Comparison of ENCODE assay signal across 23 mouse cellular contexts in genomic region chrX:139652226-139652625, GRCm38 (mm10). TPM values are rescaled to one million over a fixed set of nuclear protein-coding genes. Genes with fewer than 3 reads are reported as not detected.
DNase-seq lines count a peak whose midpoint lies in the region; ATAC-seq and TF ChIP-seq lines count a peak whose summit lies in the region.
"Had no signal": no experiment of that assay in that cellular context is flagged by ENCODE, and none has a peak within 500 bp of the region (broad histone marks: within the 10 kb centered on the region; RNA-seq: fewer than 3 reads in every experiment).

No protein-coding gene starts in this region.

- H3K9ac ChIP-seq in kidney, embryonic 16.5 days (replicated peaks; ENCODE audit: low read length) = no peak overlapping the region
- no peak overlapping the region for H3K9ac ChIP-seq in intestine, embryonic 15.5 days
- no peak overlapping the region for H3K9ac ChIP-seq in kidney, postnatal 0 days (ENCODE audit: low read depth, low read length)
- H3K9ac ChIP-seq: embryonic facial prominence, embryonic 15.5 days; forebrain, embryonic 15.5 days; hindbrain, embryonic 15.5 days; neural tube, embryonic 12.5 days had no signal

- H3K9me3 ChIP-seq in kidney, embryonic 16.5 days (ENCODE audit: low read length) = no peaks in the 10 kb centered on the region
- no peaks in the 10 kb centered on the region for H3K9me3 ChIP-seq in intestine, embryonic 15.5 days
- H3K9me3 ChIP-seq in kidney, postnatal 0 days (replicated peaks; ENCODE audit: low read length) = no peaks in the 10 kb centered on the region
- H3K9me3 ChIP-seq: embryonic facial prominence, embryonic 15.5 days; forebrain, embryonic 15.5 days; hindbrain, embryonic 15.5 days; megakaryocyte, embryonic 14.5 days; neural tube, embryonic 12.5 days had no signal

- no peaks in the 10 kb centered on the region for H3K36me3 ChIP-seq in kidney, embryonic 16.5 days (ENCODE audit: insufficient read depth, low read length)
- H3K36me3 ChIP-seq in intestine, embryonic 15.5 days = no peaks in the 10 kb centered on the region
- H3K36me3 ChIP-seq in kidney, postnatal 0 days (ENCODE audit: insufficient read depth, low read length) = no peaks in the 10 kb centered on the region
- H3K36me3 ChIP-seq: embryonic facial prominence, embryonic 15.5 days; forebrain, embryonic 15.5 days; hindbrain, embryonic 15.5 days; neural tube, embryonic 12.5 days had no signal

- WGBS in kidney, embryonic 16.5 days = 76% methylated on average over 5 of the region's 5 CpGs
- 65% methylated on average over 5 of the region's 5 CpGs for WGBS in intestine, embryonic 15.5 days
- 68% methylated on average over 5 of the region's 5 CpGs for WGBS in kidney, postnatal 0 days
- 37% methylated on average over 5 of the region's 5 CpGs for WGBS in large intestine, adult 2 months

- H3K27me3 ChIP-seq in kidney, embryonic 16.5 days (ENCODE audit: insufficient read depth, low read length) = peaks cover 3% of the 10 kb centered on the region; the same call in 1 of the 2 replicates
- H3K27me3 ChIP-seq in intestine, embryonic 15.5 days (replicated peaks) = no peaks in the 10 kb centered on the region
- no peaks in the 10 kb centered on the region for H3K27me3 ChIP-seq in kidney, postnatal 0 days (ENCODE audit: insufficient read depth, low read length)
- H3K27me3 ChIP-seq: embryonic facial prominence, embryonic 15.5 days; forebrain, embryonic 15.5 days; hindbrain, embryonic 15.5 days; megakaryocyte, embryonic 14.5 days; neural tube, embryonic 12.5 days had no signal

- H3K4me3 ChIP-seq in kidney, embryonic 16.5 days (ENCODE audit: low read length) = no peak overlapping the region
- H3K4me3 ChIP-seq in intestine, embryonic 15.5 days (replicated peaks) = no peak overlapping the region
- H3K4me3 ChIP-seq in kidney, postnatal 0 days (replicated peaks; ENCODE audit: low read depth, low read length) = no peak overlapping the region
- H3K4me3 ChIP-seq: embryonic facial prominence, embryonic 15.5 days; forebrain, embryonic 15.5 days; hindbrain, embryonic 15.5 days; megakaryocyte, embryonic 14.5 days; neural tube, embryonic 12.5 days had no signal

- H3K27ac ChIP-seq in kidney, embryonic 16.5 days (ENCODE audit: low read length) = no peak overlapping the region
- H3K27ac ChIP-seq in intestine, embryonic 15.5 days = no peak overlapping the region
- no peak overlapping the region for H3K27ac ChIP-seq in kidney, postnatal 0 days
- H3K27ac ChIP-seq: embryonic facial prominence, embryonic 15.5 days; forebrain, embryonic 15.5 days; hindbrain, embryonic 15.5 days; neural tube, embryonic 12.5 days had no signal

- H3K4me2 ChIP-seq in kidney, embryonic 16.5 days (replicated peaks; ENCODE audit: low read depth, low read length) = no peak overlapping the region
- no peak overlapping the region for H3K4me2 ChIP-seq in intestine, embryonic 15.5 days (replicated peaks)
- no peak overlapping the region for H3K4me2 ChIP-seq in kidney, postnatal 0 days (ENCODE audit: low read length)
- H3K4me2 ChIP-seq: embryonic facial prominence, embryonic 15.5 days; forebrain, embryonic 15.5 days; heart, embryonic 11.5 days; hindbrain, embryonic 15.5 days; neural tube, embryonic 12.5 days had no signal

- DNase-seq in kidney, adult 8-10 months = peak; percentile 19 to 22
- peak; percentile 8 for DNase-seq in kidney, postnatal 0 days (ENCODE audit: low spot score)
- DNase-seq in large intestine, adult 2 months (ENCODE audit: low read depth, low spot score) = peak; percentile 58
- DNase-seq in spleen, postnatal 14 days (ENCODE audit: low spot score in 2 of 2) = no peak
- no peak for DNase-seq in spleen, postnatal 4 days (ENCODE audit: low spot score in 2 of 2)
- DNase-seq: adrenal gland, postnatal 25 days; cerebellum, adult 8-10 months; cerebellum, postnatal 36 days; gastrocnemius, postnatal 10 days; left cerebral cortex, postnatal 4 days; liver; midbrain, embryonic 14.5 days; retina, postnatal 1 day; thymus, adult 2 months; thymus, postnatal 4 days had no signal

- no peak for ATAC-seq in kidney, embryonic 16.5 days (ENCODE audit: low FRiP score, low TSS enrichment)
- ATAC-seq in intestine, embryonic 15.5 days = peak; percentile 90
- no peak; the same call in 1 of the 2 replicates for ATAC-seq in kidney, postnatal 0 days (replicated peaks; ENCODE audit: low FRiP score, low read depth)
- ATAC-seq: forebrain, embryonic 15.5 days had no signal

- TF ChIP-seq CTCF in kidney, postnatal 0 days (IDR thresholded peaks at IDR 0.05; ENCODE audit: low read depth) = no peak

- no peaks in the 10 kb centered on the region for H3K4me1 ChIP-seq in kidney, embryonic 16.5 days (ENCODE audit: insufficient read depth, low read length)
- no peaks in the 10 kb centered on the region for H3K4me1 ChIP-seq in intestine, embryonic 15.5 days (replicated peaks)
- no peaks in the 10 kb centered on the region for H3K4me1 ChIP-seq in kidney, postnatal 0 days (replicated peaks; ENCODE audit: insufficient read depth, low read length)
- H3K4me1 ChIP-seq: embryonic facial prominence, embryonic 15.5 days; forebrain, embryonic 15.5 days; hindbrain, embryonic 15.5 days; neural tube, embryonic 12.5 days had no signal

RNA-seq across cellular contexts. Expression of gene Tbc1d8b, which starts 32.6 kb away (rescaled TPM):
- polyA plus RNA-seq in kidney, embryonic 16.5 days (2015; fragmentation: Nextera tagmentation; extraction: Ambion mirVana) = 2.3 and 2.9 TPM in 2 replicates
- 3.0 and 3.4 TPM in 2 replicates for polyA plus RNA-seq in intestine, embryonic 15.5 days (2015; fragmentation: Nextera tagmentation; extraction: Ambion mirVana)
- 1.7 and 2.1 TPM in 2 replicates for polyA plus RNA-seq in kidney, postnatal 0 days (2015; fragmentation: Nextera tagmentation; extraction: Ambion mirVana)
- polyA plus RNA-seq in large intestine, adult 2 months (2012; rRNA removed) = 1.5 and 3.9 TPM in 2 replicates

Comparison
In these comparisons a context has a peak if more than half of its experiments do, and no peak if none do; other contexts are left out.
1. DNase-seq: peak in kidney, adult 8-10 months (2 of 2), kidney, postnatal 0 days (single experiment) and large intestine, adult 2 months (single experiment); none in spleen, postnatal 14 days (0 of 2) and spleen, postnatal 4 days (0 of 2).